Mouse (Mus musculus): ENCODE measurements at regions not wholly inside any gene's neighbourhood (a gene's known extent, or its start where the extent isn't known, plus 50 kb on each side); places are given as distances from the start of the nearest gene placed in this dataset.

- DNase-seq: no peak
Measured at GRCm38 (mm10) chr2:17844662-17845446, 113.6 kb upstream of the Nebl start.

- no peak for DNase-seq
Measured at GRCm38 (mm10) chr2:17841963-17842362, 110.7 kb upstream of the Nebl start.

GRCm38 (mm10) chr2:17841546-17841945 lies 110.3 kb upstream of the Nebl start:
- no peak for DNase-seq

- no peak for DNase-seq
Measured at GRCm38 (mm10) chr2:17840941-17841498, 109.8 kb upstream of the Nebl start.

GRCm38 (mm10) chr2:17839649-17840048 lies 108.4 kb upstream of the Nebl start:
- DNase-seq: no peak

- DNase-seq: peak; percentile 33
Measured at GRCm38 (mm10) chr2:17838859-17839581, 107.8 kb upstream of the Nebl start.

- no peak for DNase-seq
Measured at GRCm38 (mm10) chr2:17838381-17838680, 107.1 kb upstream of the Nebl start.

GRCm38 (mm10) chr2:17837541-17838380 lies 106.5 kb upstream of the Nebl start:
- no peak for DNase-seq

GRCm38 (mm10) chr2:17832726-17833125 lies 101.5 kb upstream of the Nebl start:
- DNase-seq: no peak

- no peak for DNase-seq
Measured at GRCm38 (mm10) chr2:17830216-17830615, 99.0 kb upstream of the Nebl start.

- DNase-seq: no peak
Measured at GRCm38 (mm10) chr2:17825271-17825670, 94.0 kb upstream of the Nebl start.

- DNase-seq: no peak
Measured at GRCm38 (mm10) chr2:17824176-17824575, 92.9 kb upstream of the Nebl start.

GRCm38 (mm10) chr2:17822621-17823006 lies 91.3 kb upstream of the Nebl start:
- DNase-seq: no peak

GRCm38 (mm10) chr2:17821878-17822620 lies 90.8 kb upstream of the Nebl start:
- DNase-seq: no peak

- DNase-seq: no peak
Measured at GRCm38 (mm10) chr2:17811943-17812670, 80.8 kb upstream of the Nebl start.
